Mouse (Mus musculus): ENCODE measurements around the gene Bard1. TPM values are rescaled to one million over a fixed set of nuclear protein-coding genes. Genes with fewer than 3 reads are reported as not detected.

Gene Bard1
- 0.20 and 0.57 TPM in 2 replicates for polyA plus RNA-seq (2012; ENCODE audit: insufficient read depth, low replicate concordance)

- peak; percentile 82 for TF ChIP-seq FLI1 (IDR thresholded peaks at IDR 0.05; ENCODE audit: low read length)
- TF ChIP-seq GATA1 (IDR thresholded peaks at IDR 0.05; ENCODE audit: borderline replicate concordance, low read length), result no peak
- H3K36me3 ChIP-seq (replicated peaks; ENCODE audit: low read length), result peaks cover 4% of the 10 kb centered on the region
- peaks cover 49% of the 10 kb centered on the region for H3K4me1 ChIP-seq
Measured at GRCm38 (mm10) chr1:71102344-71103173, at the start of gene Bard1. TSS of gene Bard1 (minus strand) at chr1:71103146.

GRCm38 (mm10) chr1:71127171-71127570 lies 24.2 kb upstream of the Bard1 start:
- Histone ChIP-seq H3K9me3 (no peaks in the 10 kb centered on the region), H3K4me1 (no peaks in the 10 kb centered on the region), H3K27me3 (replicated peaks) (no peaks in the 10 kb centered on the region), H3K4me3 (replicated peaks) (no peak overlapping the region), H3K36me3 (replicated peaks; ENCODE audit: low read length) (no peaks in the 10 kb centered on the region)
- TF ChIP-seq GATA1 (IDR thresholded peaks at IDR 0.05; ENCODE audit: borderline replicate concordance, low read length) (no peak), FLI1 (IDR thresholded peaks at IDR 0.05; ENCODE audit: low read length) (no peak)

More at GRCm38 (mm10) chr1:71102344-71103173, at the start of gene Bard1:
- Histone ChIP-seq H3K27me3 (replicated peaks) (no peaks in the 10 kb centered on the region), H3K4me3 (replicated peaks) (peak within 1 kb of the TSS; percentile 99), H3K9me3 (no peaks in the 10 kb centered on the region)

- Histone ChIP-seq H3K9me3 (no peaks in the 10 kb centered on the region), H3K4me1 (no peaks in the 10 kb centered on the region), H3K36me3 (replicated peaks; ENCODE audit: low read length) (no peaks in the 10 kb centered on the region), H3K27me3 (replicated peaks) (no peaks in the 10 kb centered on the region), H3K4me3 (replicated peaks) (no peak overlapping the region)
- TF ChIP-seq FLI1 (IDR thresholded peaks at IDR 0.05; ENCODE audit: low read length), result no peak
- TF ChIP-seq GATA1 (IDR thresholded peaks at IDR 0.05; ENCODE audit: borderline replicate concordance, low read length), result no peak
Measured at GRCm38 (mm10) chr1:71118511-71118910, 15.6 kb upstream of the Bard1 start.

GRCm38 (mm10) chr1:71117253-71117652 lies 14.3 kb upstream of the Bard1 start:
- H3K9me3 ChIP-seq, result no peaks in the 10 kb centered on the region
- no peak overlapping the region for H3K4me3 ChIP-seq (replicated peaks)
- no peaks in the 10 kb centered on the region for H3K27me3 ChIP-seq (replicated peaks)
- TF ChIP-seq GATA1 (IDR thresholded peaks at IDR 0.05; ENCODE audit: borderline replicate concordance, low read length) (no peak), FLI1 (IDR thresholded peaks at IDR 0.05; ENCODE audit: low read length) (no peak)
- H3K4me1 ChIP-seq, result no peaks in the 10 kb centered on the region
- H3K36me3 ChIP-seq (replicated peaks; ENCODE audit: low read length), result no peaks in the 10 kb centered on the region

- Histone ChIP-seq H3K4me1 (no peaks in the 10 kb centered on the region), H3K27me3 (replicated peaks) (no peaks in the 10 kb centered on the region), H3K4me3 (replicated peaks) (no peak overlapping the region), H3K36me3 (replicated peaks; ENCODE audit: low read length) (no peaks in the 10 kb centered on the region), H3K9me3 (no peaks in the 10 kb centered on the region)
- TF ChIP-seq GATA1 (IDR thresholded peaks at IDR 0.05; ENCODE audit: borderline replicate concordance, low read length), result no peak
- no peak for TF ChIP-seq FLI1 (IDR thresholded peaks at IDR 0.05; ENCODE audit: low read length)
Measured at GRCm38 (mm10) chr1:71115781-71116180, 12.8 kb upstream of the Bard1 start.

- Histone ChIP-seq H3K36me3 (replicated peaks; ENCODE audit: low read length) (no peaks in the 10 kb centered on the region), H3K4me3 (replicated peaks) (no peak overlapping the region), H3K4me1 (peaks cover 6% of the 10 kb centered on the region), H3K9me3 (0 out of 2 replicates have a peak, but pooled peaks cover 3% of the 10 kb centered on the region), H3K27me3 (replicated peaks) (no peaks in the 10 kb centered on the region)
- TF ChIP-seq FLI1 (IDR thresholded peaks at IDR 0.05; ENCODE audit: low read length), result no peak
- no peak for TF ChIP-seq GATA1 (IDR thresholded peaks at IDR 0.05; ENCODE audit: borderline replicate concordance, low read length)
Measured at GRCm38 (mm10) chr1:71109858-71110257, 6.9 kb upstream of the Bard1 start.

GRCm38 (mm10) chr1:71106127-71106526 lies 3.2 kb upstream of the Bard1 start:
- H3K9me3 ChIP-seq, result 0 out of 2 replicates have a peak, but pooled peaks cover 3% of the 10 kb centered on the region

GRCm38 (mm10) chr1:71105724-71106123 lies 2.8 kb upstream of the Bard1 start:
- Histone ChIP-seq H3K4me1 (peaks cover 21% of the 10 kb centered on the region), H3K4me3 (replicated peaks) (no peak overlapping the region), H3K27me3 (replicated peaks) (no peaks in the 10 kb centered on the region), H3K36me3 (replicated peaks; ENCODE audit: low read length) (no peaks in the 10 kb centered on the region), H3K9me3 (0 out of 2 replicates have a peak, but pooled peaks cover 3% of the 10 kb centered on the region)
- no peak for TF ChIP-seq GATA1 (IDR thresholded peaks at IDR 0.05; ENCODE audit: borderline replicate concordance, low read length)
- TF ChIP-seq FLI1 (IDR thresholded peaks at IDR 0.05; ENCODE audit: low read length), result no peak

More at GRCm38 (mm10) chr1:71106127-71106526, 3.2 kb upstream of the Bard1 start:
- Histone ChIP-seq H3K4me1 (peaks cover 17% of the 10 kb centered on the region), H3K4me3 (replicated peaks) (no peak overlapping the region), H3K27me3 (replicated peaks) (no peaks in the 10 kb centered on the region), H3K36me3 (replicated peaks; ENCODE audit: low read length) (no peaks in the 10 kb centered on the region)
- TF ChIP-seq GATA1 (IDR thresholded peaks at IDR 0.05; ENCODE audit: borderline replicate concordance, low read length), result no peak

- TF ChIP-seq FLI1 (IDR thresholded peaks at IDR 0.05; ENCODE audit: low read length), result no peak; the same call in 1 of the 2 replicates
- no peak for TF ChIP-seq GATA1 (IDR thresholded peaks at IDR 0.05; ENCODE audit: borderline replicate concordance, low read length)
- H3K27me3 ChIP-seq (replicated peaks), result no peaks in the 10 kb centered on the region
- H3K9me3 ChIP-seq, result no peaks in the 10 kb centered on the region
- H3K4me1 ChIP-seq, result peaks cover 43% of the 10 kb centered on the region
- H3K36me3 ChIP-seq (replicated peaks; ENCODE audit: low read length), result peaks cover 2% of the 10 kb centered on the region
- peak overlapping the region; percentile 99 for H3K4me3 ChIP-seq (replicated peaks)
Measured at GRCm38 (mm10) chr1:71103174-71103864, 373 bp upstream of the Bard1 start.
